Mouse (Mus musculus): ENCODE measurements around the gene Gpc5. TPM values are rescaled to one million over a fixed set of nuclear protein-coding genes. Genes with fewer than 3 reads are reported as not detected.

Gpc5 gene
- polyA plus RNA-seq, 1 experiment from 2014 or later: 0.07 TPM

- 76% methylated on average over 6 of the region's 6 CpGs for WGBS
- ATAC-seq (ENCODE audit: low FRiP score, low TSS enrichment) (no peak), DNase-seq (ENCODE audit: low spot score) (no peak)
- no peaks in the 10 kb centered on the region for H3K4me1 ChIP-seq (replicated peaks; ENCODE audit: control insufficient read depth, insufficient read depth)
- no peak overlapping the region for H3K27ac ChIP-seq (replicated peaks)
- H3K4me2 ChIP-seq (replicated peaks; ENCODE audit: low read depth): no peak overlapping the region
- H3K4me3 ChIP-seq (ENCODE audit: low read depth, low read length): no peak overlapping the region
- no peak overlapping the region for H3K9ac ChIP-seq (ENCODE audit: low read length)
- no peaks in the 10 kb centered on the region for H3K36me3 ChIP-seq (ENCODE audit: control insufficient read depth, insufficient read depth, low read length)
- TF ChIP-seq CTCF (IDR thresholded peaks at IDR 0.05; ENCODE audit: low read depth) (no peak), EP300 (optimal IDR thresholded peaks at IDR 0.05) (no peak)
- H3K27me3 ChIP-seq (ENCODE audit: control insufficient read depth, insufficient read depth, low read length): no peaks in the 10 kb centered on the region
- no peaks in the 10 kb centered on the region for H3K9me3 ChIP-seq (ENCODE audit: control insufficient read depth, low read length)
These were observed 178.4 kb downstream of the Gpc5 start for GRCm38 (mm10) chr14:115270445-115270844.

GRCm38 (mm10) chr14:115282782-115283181 lies 190.8 kb downstream of the Gpc5 start:
- DNase-seq (ENCODE audit: low spot score) (no peak), ATAC-seq (ENCODE audit: low FRiP score, low TSS enrichment) (no peak)
- H3K36me3 ChIP-seq (ENCODE audit: control insufficient read depth, insufficient read depth, low read length): no peaks in the 10 kb centered on the region
- H3K4me1 ChIP-seq (replicated peaks; ENCODE audit: control insufficient read depth, insufficient read depth): no peaks in the 10 kb centered on the region
- no peak overlapping the region for H3K9ac ChIP-seq (ENCODE audit: low read length)
- no peaks in the 10 kb centered on the region for H3K9me3 ChIP-seq (ENCODE audit: control insufficient read depth, low read length)
- TF ChIP-seq CTCF (IDR thresholded peaks at IDR 0.05; ENCODE audit: low read depth): no peak
- no peak for TF ChIP-seq EP300 (optimal IDR thresholded peaks at IDR 0.05)
- H3K27ac ChIP-seq (replicated peaks): no peak overlapping the region
- H3K4me2 ChIP-seq (replicated peaks; ENCODE audit: low read depth): no peak overlapping the region
- no peaks in the 10 kb centered on the region for H3K27me3 ChIP-seq (ENCODE audit: control insufficient read depth, insufficient read depth, low read length)
- H3K4me3 ChIP-seq (ENCODE audit: low read depth, low read length): no peak overlapping the region

- H3K4me3 ChIP-seq (ENCODE audit: low read depth, low read length): no peak overlapping the region
- H3K27me3 ChIP-seq (ENCODE audit: control insufficient read depth, insufficient read depth, low read length): no peaks in the 10 kb centered on the region
- H3K9me3 ChIP-seq (ENCODE audit: control insufficient read depth, low read length): no peaks in the 10 kb centered on the region
- H3K36me3 ChIP-seq (ENCODE audit: control insufficient read depth, insufficient read depth, low read length): no peaks in the 10 kb centered on the region
- WGBS: 65% methylated on average over 2 of the region's 2 CpGs
- DNase-seq (ENCODE audit: low spot score) (no peak), ATAC-seq (ENCODE audit: low FRiP score, low TSS enrichment) (no peak)
- no peak overlapping the region for H3K9ac ChIP-seq (ENCODE audit: low read length)
- TF ChIP-seq CTCF (IDR thresholded peaks at IDR 0.05; ENCODE audit: low read depth): no peak
- TF ChIP-seq EP300 (optimal IDR thresholded peaks at IDR 0.05): no peak
- no peak overlapping the region for H3K4me2 ChIP-seq (replicated peaks; ENCODE audit: low read depth)
- H3K4me1 ChIP-seq (replicated peaks; ENCODE audit: control insufficient read depth, insufficient read depth): no peaks in the 10 kb centered on the region
- H3K27ac ChIP-seq (replicated peaks): no peak overlapping the region
These were observed 232.2 kb downstream of the Gpc5 start for GRCm38 (mm10) chr14:115324247-115324646.

- ATAC-seq (ENCODE audit: low FRiP score, low TSS enrichment) (no peak), DNase-seq (ENCODE audit: low spot score) (no peak)
- 52% methylated on average over 5 of the region's 5 CpGs for WGBS
- Histone ChIP-seq H3K27me3 (ENCODE audit: control insufficient read depth, insufficient read depth, low read length) (no peaks in the 10 kb centered on the region), H3K4me3 (ENCODE audit: low read depth, low read length) (no peak overlapping the region), H3K27ac (replicated peaks) (no peak overlapping the region), H3K36me3 (ENCODE audit: control insufficient read depth, insufficient read depth, low read length) (no peaks in the 10 kb centered on the region), H3K9me3 (ENCODE audit: control insufficient read depth, low read length) (no peaks in the 10 kb centered on the region), H3K9ac (ENCODE audit: low read length) (no peak overlapping the region), H3K4me1 (replicated peaks; ENCODE audit: control insufficient read depth, insufficient read depth) (no peaks in the 10 kb centered on the region), H3K4me2 (replicated peaks; ENCODE audit: low read depth) (no peak overlapping the region)
- TF ChIP-seq EP300 (optimal IDR thresholded peaks at IDR 0.05) (no peak), CTCF (IDR thresholded peaks at IDR 0.05; ENCODE audit: low read depth) (no peak)
These were observed 234.4 kb downstream of the Gpc5 start for GRCm38 (mm10) chr14:115326426-115326825.

GRCm38 (mm10) chr14:115339084-115339483 lies 247.1 kb downstream of the Gpc5 start:
- Histone ChIP-seq H3K4me1 (replicated peaks; ENCODE audit: control insufficient read depth, insufficient read depth) (no peaks in the 10 kb centered on the region), H3K36me3 (ENCODE audit: control insufficient read depth, insufficient read depth, low read length) (no peaks in the 10 kb centered on the region), H3K27me3 (ENCODE audit: control insufficient read depth, insufficient read depth, low read length) (no peaks in the 10 kb centered on the region), H3K27ac (replicated peaks) (no peak overlapping the region), H3K4me3 (ENCODE audit: low read depth, low read length) (no peak overlapping the region), H3K4me2 (replicated peaks; ENCODE audit: low read depth) (no peak overlapping the region), H3K9ac (ENCODE audit: low read length) (no peak overlapping the region), H3K9me3 (ENCODE audit: control insufficient read depth, low read length) (no peaks in the 10 kb centered on the region)
- TF ChIP-seq CTCF (IDR thresholded peaks at IDR 0.05; ENCODE audit: low read depth): peak; percentile 16; the same call in 1 of the 2 replicates
- TF ChIP-seq EP300 (optimal IDR thresholded peaks at IDR 0.05): no peak
- no peak for ATAC-seq (ENCODE audit: low FRiP score, low TSS enrichment)
- WGBS: 78% methylated on average over 3 of the region's 3 CpGs
- no peak for DNase-seq (ENCODE audit: low spot score)

- DNase-seq (ENCODE audit: low spot score) (no peak), ATAC-seq (ENCODE audit: low FRiP score, low TSS enrichment) (no peak)
- no peak for TF ChIP-seq CTCF (IDR thresholded peaks at IDR 0.05; ENCODE audit: low read depth)
- no peak for TF ChIP-seq EP300 (optimal IDR thresholded peaks at IDR 0.05)
- H3K27me3 ChIP-seq (ENCODE audit: control insufficient read depth, insufficient read depth, low read length): no peaks in the 10 kb centered on the region
- no peaks in the 10 kb centered on the region for H3K9me3 ChIP-seq (ENCODE audit: control insufficient read depth, low read length)
- WGBS: 78% methylated on average over 2 of the region's 2 CpGs
- no peak overlapping the region for H3K27ac ChIP-seq (replicated peaks)
- H3K4me3 ChIP-seq (ENCODE audit: low read depth, low read length): no peak overlapping the region
- no peaks in the 10 kb centered on the region for H3K36me3 ChIP-seq (ENCODE audit: control insufficient read depth, insufficient read depth, low read length)
- no peaks in the 10 kb centered on the region for H3K4me1 ChIP-seq (replicated peaks; ENCODE audit: control insufficient read depth, insufficient read depth)
- H3K9ac ChIP-seq (ENCODE audit: low read length): no peak overlapping the region
- H3K4me2 ChIP-seq (replicated peaks; ENCODE audit: low read depth): no peak overlapping the region
These were observed 250.6 kb downstream of the Gpc5 start for GRCm38 (mm10) chr14:115342597-115342996.
